Mouse (Mus musculus): ENCODE measurements around the gene Bcan. TPM values are rescaled to one million over a fixed set of nuclear protein-coding genes. Genes with fewer than 3 reads are reported as not detected.

The Bcan gene
- polyA plus RNA-seq, 1 experiment from 2014 or later, result 0.56 TPM

- peak; percentile 48 for DNase-seq (ENCODE audit: low spot score)
- Histone ChIP-seq H3K4me1 (ENCODE audit: insufficient read depth, low read depth, low read length) (no peaks in the 10 kb centered on the region), H3K27ac (ENCODE audit: low read length) (no peak overlapping the region), H3K9ac (replicated peaks; ENCODE audit: low read depth) (no peak overlapping the region), H3K4me3 (ENCODE audit: low read depth, low read length) (no peak overlapping the region), H3K4me2 (replicated peaks; ENCODE audit: low read depth, low read length) (no peak overlapping the region), H3K9me3 (ENCODE audit: low read length) (no peaks in the 10 kb centered on the region), H3K36me3 (ENCODE audit: insufficient read depth, low read length) (no peaks in the 10 kb centered on the region), H3K27me3 (replicated peaks; ENCODE audit: insufficient read depth, low read length) (no peaks in the 10 kb centered on the region)
- TF ChIP-seq EP300 (IDR thresholded peaks at IDR 0.05), result no peak
- TF ChIP-seq CTCF (IDR thresholded peaks at IDR 0.05), result peak; percentile 64
- ATAC-seq, result 0 out of 2 replicates have a peak, but pooled peaks have one; percentile 43
- WGBS, result 6% methylated on average over 6 of the region's 6 CpGs
These were observed 10.7 kb upstream of the Bcan start for GRCm38 (mm10) chr3:88010634-88011265.

- no peak for TF ChIP-seq EP300 (IDR thresholded peaks at IDR 0.05)
- peak; percentile 75 for TF ChIP-seq CTCF (IDR thresholded peaks at IDR 0.05)
- DNase-seq (ENCODE audit: low spot score) (peak; percentile 88), ATAC-seq (peak; percentile 74)
- Histone ChIP-seq H3K36me3 (ENCODE audit: insufficient read depth, low read length) (no peaks in the 10 kb centered on the region), H3K4me2 (replicated peaks; ENCODE audit: low read depth, low read length) (no peak overlapping the region), H3K27me3 (replicated peaks; ENCODE audit: insufficient read depth, low read length) (peaks cover 5% of the 10 kb centered on the region; the same call in 1 of the 2 replicates), H3K9ac (replicated peaks; ENCODE audit: low read depth) (no peak overlapping the region), H3K4me1 (ENCODE audit: insufficient read depth, low read depth, low read length) (0 out of 2 replicates have a peak, but pooled peaks cover 7% of the 10 kb centered on the region), H3K9me3 (ENCODE audit: low read length) (no peaks in the 10 kb centered on the region), H3K27ac (ENCODE audit: low read length) (no peak overlapping the region), H3K4me3 (ENCODE audit: low read depth, low read length) (no peak overlapping the region)
- WGBS, result 51% methylated on average over 18 of the region's 18 CpGs
These were observed 6.1 kb upstream of the Bcan start for GRCm38 (mm10) chr3:88005822-88006786.

GRCm38 (mm10) chr3:88002291-88002976 lies 2.4 kb upstream of the Bcan start:
- 2% methylated on average over 16 of the region's 17 CpGs for WGBS
- ATAC-seq, result peak; percentile 75

GRCm38 (mm10) chr3:88000816-88001595 lies 976 bp upstream of the Bcan start:
- H3K27me3 ChIP-seq (replicated peaks; ENCODE audit: insufficient read depth, low read length), result peaks cover 54% of the 10 kb centered on the region
- ATAC-seq, result no peak

More at GRCm38 (mm10) chr3:88002291-88002976, 2.4 kb upstream of the Bcan start:
- Histone ChIP-seq H3K27ac (ENCODE audit: low read length) (no peak overlapping the region), H3K4me3 (ENCODE audit: low read depth, low read length) (no peak overlapping the region), H3K36me3 (ENCODE audit: insufficient read depth, low read length) (no peaks in the 10 kb centered on the region), H3K4me2 (replicated peaks; ENCODE audit: low read depth, low read length) (no peak overlapping the region), H3K9ac (replicated peaks; ENCODE audit: low read depth) (no peak overlapping the region), H3K4me1 (ENCODE audit: insufficient read depth, low read depth, low read length) (peaks cover 10% of the 10 kb centered on the region; the same call in 1 of the 2 replicates), H3K9me3 (ENCODE audit: low read length) (no peaks in the 10 kb centered on the region), H3K27me3 (replicated peaks; ENCODE audit: insufficient read depth, low read length) (peaks cover 40% of the 10 kb centered on the region)
- peak; percentile 62 for DNase-seq (ENCODE audit: low spot score)
- TF ChIP-seq CTCF (IDR thresholded peaks at IDR 0.05) (peak; percentile 30), EP300 (IDR thresholded peaks at IDR 0.05) (no peak)

GRCm38 (mm10) chr3:87999243-87999895 lies 661 bp downstream of the Bcan start:
- DNase-seq (ENCODE audit: low spot score) (no peak), ATAC-seq (no peak)
- Histone ChIP-seq H3K4me1 (ENCODE audit: insufficient read depth, low read depth, low read length) (peaks cover 16% of the 10 kb centered on the region), H3K27ac (ENCODE audit: low read length) (no peak overlapping the region), H3K9me3 (ENCODE audit: low read length) (no peaks in the 10 kb centered on the region), H3K9ac (replicated peaks; ENCODE audit: low read depth) (no peak overlapping the region), H3K4me2 (replicated peaks; ENCODE audit: low read depth, low read length) (peak overlapping the region; percentile 56), H3K36me3 (ENCODE audit: insufficient read depth, low read length) (no peaks in the 10 kb centered on the region), H3K27me3 (replicated peaks; ENCODE audit: insufficient read depth, low read length) (peaks cover 58% of the 10 kb centered on the region), H3K4me3 (ENCODE audit: low read depth, low read length) (peak overlapping the region; percentile 26; the same call in 1 of the 2 replicates)
- TF ChIP-seq CTCF (IDR thresholded peaks at IDR 0.05) (no peak), EP300 (IDR thresholded peaks at IDR 0.05) (no peak)
- WGBS, result 2% methylated on average over 38 of the region's 38 CpGs

More at GRCm38 (mm10) chr3:88000816-88001595, 976 bp upstream of the Bcan start:
- Histone ChIP-seq H3K4me1 (ENCODE audit: insufficient read depth, low read depth, low read length) (peaks cover 16% of the 10 kb centered on the region), H3K27ac (ENCODE audit: low read length) (no peak overlapping the region), H3K36me3 (ENCODE audit: insufficient read depth, low read length) (no peaks in the 10 kb centered on the region), H3K4me2 (replicated peaks; ENCODE audit: low read depth, low read length) (no peak overlapping the region), H3K4me3 (ENCODE audit: low read depth, low read length) (peak overlapping the region; percentile 26; the same call in 1 of the 2 replicates), H3K9me3 (ENCODE audit: low read length) (no peaks in the 10 kb centered on the region), H3K9ac (replicated peaks; ENCODE audit: low read depth) (no peak overlapping the region)
- TF ChIP-seq EP300 (IDR thresholded peaks at IDR 0.05) (no peak), CTCF (IDR thresholded peaks at IDR 0.05) (no peak)
- 16% methylated on average over 11 of the region's 11 CpGs for WGBS
- DNase-seq (ENCODE audit: low spot score), result no peak
